Mouse (Mus musculus) neutrophil, adult 65 days (primary cell): ENCODE data around the gene Cenpp. TPM values are rescaled to one million over a fixed set of nuclear protein-coding genes. Genes with fewer than 3 reads are reported as not detected.

Experiments
- total RNA-seq: library from RNA; stranded (reverse); gene quantifications from 2 replicates; pipeline ENCODE4 v1.2.4, GENCODE M21; 2023

Gene Cenpp
- total RNA-seq, result 4.9 and 6.8 TPM in 2 replicates

DNA sequence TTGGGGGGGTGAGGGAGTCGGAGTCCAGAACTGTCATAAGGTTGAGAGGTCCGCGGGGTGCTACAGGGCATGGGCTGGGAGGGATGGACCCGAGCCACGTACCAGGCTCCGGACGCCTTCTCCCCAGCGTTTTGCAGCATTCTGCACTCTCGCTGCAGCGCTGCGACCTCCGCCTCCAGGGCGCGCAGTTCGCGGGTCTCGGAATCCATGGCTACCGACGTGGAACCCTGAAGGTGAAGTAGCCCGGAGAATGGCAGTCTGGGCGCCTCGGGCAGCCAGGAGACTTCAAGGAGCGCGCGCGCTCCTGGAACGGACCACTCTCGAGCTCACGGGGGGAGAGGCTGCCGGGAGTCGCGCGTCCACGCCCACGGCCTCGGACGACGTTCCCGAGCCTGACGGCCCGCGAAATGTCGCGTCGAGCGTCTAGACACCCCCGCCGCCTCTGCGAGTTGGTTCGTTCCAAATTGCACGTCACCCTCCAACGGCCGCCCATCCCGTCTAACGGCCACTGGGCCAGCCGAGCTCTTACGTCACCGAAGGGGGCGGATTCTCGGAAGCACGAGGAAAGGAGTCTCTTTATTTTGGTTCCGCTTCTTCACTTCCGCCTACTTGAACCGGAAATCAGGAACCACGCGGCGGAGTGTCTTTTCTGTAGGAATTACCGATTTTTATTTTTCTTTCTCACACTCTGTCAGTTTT, at the start of gene Cenpp, which contains the start of gene Nol8:
Cenpp (minus strand) TSS at position 305 of the 699 bp plus-strand sequence.
Nol8 (plus strand) TSS at position 598 of the 699 bp plus-strand sequence.

DNA sequence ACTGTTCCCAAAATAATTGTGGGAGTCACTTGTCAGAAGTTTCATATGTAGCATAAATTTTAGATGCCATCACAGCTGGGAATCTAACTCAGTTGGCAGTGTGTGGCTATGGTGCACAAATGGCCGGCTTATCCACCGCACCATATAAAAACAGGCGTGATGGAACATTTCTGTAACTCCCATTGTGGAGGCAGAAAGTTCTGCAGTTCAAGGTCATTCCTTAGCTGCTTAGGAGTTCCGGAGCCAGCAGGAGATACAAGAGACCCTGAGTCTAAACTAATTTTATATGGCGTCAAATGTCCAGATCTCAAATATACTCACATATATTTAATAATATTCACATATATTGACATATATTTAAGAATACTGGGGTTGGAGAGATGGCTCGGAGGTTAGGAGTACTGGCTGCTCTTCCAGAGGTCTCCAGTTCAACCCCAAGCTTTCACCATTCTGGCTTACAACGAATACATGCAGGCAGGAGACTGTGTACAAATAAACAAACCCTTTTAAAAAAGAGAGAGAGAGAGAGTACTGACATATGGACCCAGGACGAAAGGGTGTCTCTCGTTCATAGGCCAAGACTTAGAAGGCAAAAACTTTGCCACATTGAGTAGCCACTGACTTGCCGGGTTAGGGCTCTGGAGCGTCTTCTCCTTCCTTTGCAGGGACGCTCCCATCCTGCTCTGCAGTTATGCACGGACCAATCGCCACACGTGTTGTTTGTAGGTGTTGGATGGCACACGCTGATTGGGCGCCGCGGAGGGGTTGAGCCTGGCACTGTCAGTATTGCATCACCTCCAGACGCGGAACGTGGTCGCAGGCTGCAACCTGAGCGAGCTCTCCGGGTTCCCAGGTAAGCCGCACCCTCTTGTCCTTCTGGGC, 29.0 kb upstream of the Cenpp start, which contains the start of gene Iars:
Iars (plus strand) TSS at position 750 of the 882 bp plus-strand sequence.

DNA sequence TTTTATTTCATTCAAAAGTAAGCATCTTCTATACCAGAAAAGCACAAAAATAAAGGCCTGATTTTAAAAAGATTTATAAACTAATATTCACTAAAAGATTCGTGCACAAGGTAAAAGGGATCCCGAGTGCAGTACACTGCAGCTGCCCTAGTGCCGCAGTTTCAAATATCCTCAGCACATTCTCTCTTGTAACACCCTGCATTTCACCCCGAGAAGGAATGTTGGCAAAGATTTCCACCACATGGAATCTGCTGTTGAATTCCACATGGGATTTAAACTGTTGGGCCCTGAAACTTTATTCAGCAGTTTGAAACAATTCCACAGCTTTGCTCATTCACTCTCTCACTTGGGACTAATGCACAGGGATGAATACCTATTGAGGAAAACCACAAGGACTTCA, 44.9 kb downstream of the Cenpp start, which contains the start of gene Ogn:
Ogn (plus strand) TSS at position 333 of the 400 bp plus-strand sequence.

DNA sequence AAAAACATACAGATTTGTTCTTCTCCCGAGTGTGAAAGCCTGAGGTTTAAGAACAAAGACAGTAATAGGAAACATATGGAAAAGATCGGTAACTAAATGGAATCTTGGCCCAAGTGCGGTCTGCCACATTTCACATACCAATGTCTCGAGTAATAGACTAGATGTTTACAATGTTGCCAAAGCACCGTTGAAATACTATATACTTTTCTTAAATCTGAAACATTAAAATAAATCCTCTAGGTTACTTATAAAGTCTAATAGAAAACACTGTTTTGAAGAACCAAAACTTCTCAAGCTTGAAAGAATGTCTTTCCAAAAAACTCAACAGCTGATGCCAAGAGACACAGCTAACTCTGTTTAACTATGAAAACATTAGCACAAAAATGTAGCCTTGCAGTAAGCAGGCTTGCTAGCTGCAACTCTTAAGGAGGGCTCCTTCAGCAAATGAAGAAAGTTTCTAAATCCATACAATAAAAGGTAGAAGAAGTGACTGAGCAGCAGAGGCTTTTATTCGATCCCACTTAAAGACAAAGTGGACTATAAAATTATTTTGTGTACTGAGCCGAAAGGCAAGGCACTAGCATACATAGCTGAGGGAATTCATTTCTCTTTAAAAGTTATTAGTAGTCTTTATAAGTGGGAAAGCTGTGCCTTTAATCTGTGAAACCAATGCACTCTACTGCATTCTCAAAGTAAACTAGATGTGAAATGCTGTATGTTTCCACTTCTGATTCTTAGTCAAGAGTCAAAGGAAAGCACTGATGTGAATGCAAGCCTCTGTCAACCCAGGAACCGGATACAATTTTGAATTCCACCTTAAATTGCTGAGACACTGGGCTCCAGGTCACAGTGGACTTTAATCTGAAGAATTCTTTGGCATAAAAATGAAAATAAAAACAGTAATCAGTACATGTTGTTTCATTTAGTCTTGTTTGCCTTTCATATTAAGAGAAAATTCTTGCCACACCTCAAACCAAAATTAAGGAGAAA, 70.7 kb downstream of the Cenpp start, which contains the start of gene Omd:
Omd (plus strand) TSS at position 922 of the 990 bp plus-strand sequence.

DNA sequence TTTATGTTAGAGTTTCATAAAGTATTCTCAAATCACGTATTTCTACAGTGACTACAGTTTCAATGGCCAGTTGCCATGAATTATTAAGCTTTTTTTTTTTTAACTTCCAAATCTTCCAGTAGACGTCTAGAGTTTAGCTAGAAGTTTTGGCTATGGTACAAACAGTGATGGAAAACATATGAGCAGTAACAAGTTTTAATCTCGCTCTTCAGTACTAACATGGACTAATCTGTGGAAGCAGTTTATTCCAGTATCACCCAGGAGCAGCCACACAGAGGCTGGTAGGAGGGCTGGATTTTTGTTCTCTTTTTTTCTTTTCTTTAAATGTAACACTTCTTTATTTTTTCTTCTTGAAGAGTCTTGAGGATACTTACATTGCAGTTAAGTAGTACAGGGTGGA, 108.3 kb downstream of the Cenpp start, which contains the start of gene Aspn:
Aspn (plus strand) TSS at position 165 of the 400 bp plus-strand sequence.

DNA sequence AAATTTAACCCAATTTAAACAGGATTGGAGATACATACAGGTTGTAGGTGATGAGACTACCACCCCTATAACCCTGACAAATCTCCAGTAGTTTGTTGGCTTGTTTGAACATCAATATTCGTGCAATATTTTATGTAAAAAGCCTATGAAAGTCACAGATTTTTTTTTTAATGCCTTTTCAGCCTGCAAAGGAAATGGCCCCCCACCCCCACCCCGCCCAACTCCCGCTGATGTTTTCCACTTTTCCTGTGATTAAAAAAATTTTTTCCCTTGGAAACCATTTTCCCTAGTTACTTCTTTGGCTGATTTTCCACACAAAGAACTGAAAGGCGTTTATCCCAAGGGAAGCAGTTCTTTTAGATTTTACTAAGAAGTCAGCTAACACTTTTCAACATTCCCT, 148.1 kb downstream of the Cenpp start, which contains the start of gene Ecm2:
Ecm2 (plus strand) TSS at position 301 of the 400 bp plus-strand sequence.

DNA sequence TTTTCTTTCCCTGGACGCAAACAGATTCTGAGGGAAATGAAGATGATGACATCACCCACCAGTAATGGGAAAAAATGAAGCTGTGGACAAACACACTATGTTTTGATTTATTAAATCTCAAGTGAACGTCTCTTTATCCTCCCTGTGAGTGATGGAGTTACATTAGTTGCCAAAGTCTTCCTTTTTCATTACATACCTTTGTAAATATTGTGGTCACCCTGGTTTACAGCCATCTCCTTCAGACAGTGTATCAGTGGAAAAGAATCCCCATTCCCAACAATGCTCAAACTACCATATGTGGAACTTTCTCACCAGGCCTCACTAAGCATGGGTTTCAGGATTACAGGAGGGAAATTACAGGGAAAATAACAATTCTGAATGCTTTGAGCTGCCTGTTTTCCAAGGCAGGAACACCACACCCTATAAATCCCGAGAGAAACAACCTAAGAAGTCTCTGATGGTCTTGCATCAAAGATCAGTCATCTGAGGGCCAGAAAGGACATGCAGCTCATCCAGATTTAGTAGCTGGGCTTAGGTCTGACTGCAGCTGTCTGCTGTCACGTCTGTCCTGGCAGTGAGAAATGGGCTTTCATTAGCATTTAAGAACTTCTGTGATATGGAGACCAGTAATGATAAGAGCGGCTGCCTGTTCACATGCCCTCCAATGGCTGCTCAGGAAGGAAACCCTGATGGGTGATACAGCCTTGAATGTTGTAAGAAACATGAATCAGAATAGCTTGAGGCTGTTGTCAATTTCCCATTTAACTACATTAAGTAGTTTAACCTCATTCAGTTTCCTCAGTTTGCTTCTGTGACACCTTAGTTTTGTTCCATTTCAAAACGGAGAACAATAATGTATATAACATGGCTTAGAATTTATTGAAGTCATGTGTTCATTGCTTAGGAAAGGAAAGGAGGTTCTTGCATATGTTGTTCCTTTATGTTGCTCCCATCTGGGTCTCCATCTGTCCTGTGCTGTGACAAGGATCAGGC, 159.9 kb downstream of the Cenpp start, which contains the start of gene Tes3-ps:
Tes3-ps (plus strand) TSS at position 943 of the 993 bp plus-strand sequence.

DNA sequence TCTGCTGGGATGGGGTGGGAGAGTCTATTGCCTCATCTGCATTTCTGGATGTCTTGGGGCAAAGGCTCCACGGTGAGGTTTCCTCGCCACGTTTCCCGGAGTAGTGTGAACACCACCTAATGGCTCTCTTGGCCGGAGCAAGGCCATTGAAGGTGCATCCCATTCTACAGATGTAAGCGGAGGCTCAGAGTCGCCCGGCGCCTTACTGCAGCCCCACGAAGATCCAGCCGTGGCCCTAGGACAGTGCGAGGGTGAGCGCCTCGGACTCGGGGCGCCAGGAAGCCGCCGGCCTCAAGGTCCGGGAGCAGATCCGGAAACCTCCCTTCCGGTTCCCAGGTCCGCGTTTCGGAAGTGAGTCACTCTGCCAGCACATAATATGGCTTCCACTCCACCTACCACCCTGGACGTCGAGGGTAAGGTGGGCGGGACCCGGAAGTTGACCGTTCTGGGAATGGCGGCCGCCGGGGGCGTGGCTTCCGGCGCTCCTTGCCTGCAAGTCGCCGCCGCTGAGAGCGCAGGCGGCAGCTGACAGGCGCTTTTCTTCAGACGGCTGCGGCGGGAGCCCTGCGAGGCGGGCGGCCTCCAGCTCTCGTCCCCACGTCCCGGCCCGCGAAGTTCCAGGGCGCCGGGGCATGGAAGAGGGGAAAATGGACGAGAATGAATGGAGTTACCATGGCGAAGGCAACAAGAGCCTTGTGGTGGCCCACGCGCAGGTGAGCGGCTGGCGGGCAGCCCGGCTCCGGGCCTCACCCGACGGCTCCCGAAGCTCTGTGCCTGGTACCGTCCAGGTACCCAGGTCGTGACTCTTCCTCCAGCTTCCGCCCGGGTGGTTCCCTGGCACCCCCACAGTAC, 231.6 kb downstream of the Cenpp start, which contains the start of gene Ippk:
Ippk (plus strand) TSS at position 496 of the 852 bp plus-strand sequence.

Other genes starting within 250 kb of the Cenpp start
- 5.0 and 6.0 TPM in 2 replicates for gene Ippk, start 231.5 kb downstream of the Cenpp start, total RNA-seq
- 0.60 and 0.70 TPM in 2 replicates for gene Tes3-ps, start 159.5 kb downstream of the Cenpp start, total RNA-seq
- gene Ecm2, start 148.0 kb downstream of the Cenpp start, total RNA-seq, result not detected in 2 replicates
- not detected in 2 replicates for gene Aspn, start 108.3 kb downstream of the Cenpp start, total RNA-seq
- 0.28 TPM in 1 of 2 replicates, not detected in the other for gene Omd, start 70.3 kb downstream of the Cenpp start, total RNA-seq
- gene Ogn, start 44.7 kb downstream of the Cenpp start, total RNA-seq, result 0.20 and 0.22 TPM in 2 replicates
- 6.0 and 6.2 TPM in 2 replicates for gene Nol8, start 293 bp upstream of the Cenpp start, total RNA-seq
- 24.4 and 34.8 TPM in 2 replicates for gene Iars, start 29.3 kb upstream of the Cenpp start, total RNA-seq
- not detected in 2 replicates for gene Gm30302, start 146.2 kb upstream of the Cenpp start, total RNA-seq